Mouse (Mus musculus): ENCODE measurements around the gene 4931406P16Rik. TPM values are rescaled to one million over a fixed set of nuclear protein-coding genes. Genes with fewer than 3 reads are reported as not detected.

The 4931406P16Rik gene
- total and polyA plus RNA-seq, 3 experiments: 23.5 to 45.7 (median 25.5) TPM

DNA sequence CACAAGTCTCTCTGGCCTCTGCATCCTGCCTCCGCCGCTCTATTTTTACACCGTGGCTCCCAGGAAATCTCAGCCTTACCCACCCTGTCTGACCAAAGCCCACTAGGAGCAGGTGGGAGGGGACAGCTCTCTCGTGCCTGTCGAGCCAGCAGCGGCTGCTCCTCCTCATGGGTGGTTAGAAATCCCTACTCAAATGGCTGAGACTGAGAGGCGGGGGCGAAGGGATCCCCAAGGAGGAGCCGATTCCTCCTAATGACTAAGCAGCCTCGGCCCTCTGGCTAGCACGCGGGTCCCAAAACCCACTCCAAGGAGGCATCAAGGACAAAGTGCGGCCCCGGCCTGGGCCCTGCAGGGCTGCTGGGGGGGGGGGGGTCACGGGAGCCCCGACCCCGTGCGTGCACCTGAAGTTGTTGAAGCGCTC lies 83.7 kb downstream of the 4931406P16Rik start:
- Histone ChIP-seq H3K9me3 (replicated peaks) (no peaks in the 10 kb centered on the region), H3K4me3 (ENCODE audit: low read depth, low read length) (peak overlapping the region; percentile 88), H3K36me3 (replicated peaks) (peaks cover 51% of the 10 kb centered on the region), H3K27me3 (ENCODE audit: insufficient read depth, low read length) (no peaks in the 10 kb centered on the region), H3K4me1 (ENCODE audit: insufficient read depth, low read depth, low read length) (peaks cover 84% of the 10 kb centered on the region)
- TF ChIP-seq GATA2 (IDR thresholded peaks at IDR 0.05; ENCODE audit: borderline replicate concordance, low read depth, low read length): no peak
- TF ChIP-seq TAL1 (conservative IDR thresholded peaks at IDR 0.05; ENCODE audit: low read depth, low read length): no peak
- no peak for TF ChIP-seq POLR2AphosphoS5 (IDR thresholded peaks at IDR 0.05; ENCODE audit: insufficient replicate concordance, low read depth, low read length)
- no peak for TF ChIP-seq CTCF (IDR thresholded peaks at IDR 0.05; ENCODE audit: low read depth, low read length)
- no peak for TF ChIP-seq GATA1 (IDR thresholded peaks at IDR 0.05; ENCODE audit: borderline replicate concordance, low read length)
- DNase-seq (ENCODE audit: low spot score) (peak; percentile 58), ATAC-seq (ENCODE audit: extremely low read depth, insufficient number of reproducible peaks, low FRiP score, poor library complexity, severe bottlenecking) (no peak)

DNA sequence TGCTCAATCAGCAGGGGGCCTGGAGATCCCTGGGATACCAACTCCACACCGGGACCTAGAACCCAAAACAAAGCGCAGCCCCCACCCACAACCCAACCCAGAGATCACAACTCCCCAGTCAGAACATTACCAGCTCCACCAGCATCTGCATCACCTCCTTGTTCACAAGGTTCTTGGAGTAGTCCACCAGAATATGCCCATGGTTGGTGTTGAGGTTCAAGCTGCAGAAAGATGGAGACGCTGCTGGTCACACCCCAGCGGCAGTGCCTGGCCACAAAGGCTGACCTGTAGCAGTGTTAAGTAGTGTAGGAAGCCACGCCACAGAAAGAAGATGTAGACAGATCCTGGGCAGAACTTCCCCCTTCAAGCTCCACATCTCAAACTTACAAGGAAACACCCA lies 84.2 kb downstream of the 4931406P16Rik start:
- H3K9me3 ChIP-seq (replicated peaks): no peaks in the 10 kb centered on the region
- H3K27me3 ChIP-seq (ENCODE audit: insufficient read depth, low read length): no peaks in the 10 kb centered on the region
- no peak for ATAC-seq (ENCODE audit: extremely low read depth, insufficient number of reproducible peaks, low FRiP score, poor library complexity, severe bottlenecking)
- H3K36me3 ChIP-seq (replicated peaks): peaks cover 56% of the 10 kb centered on the region
- peak overlapping the region; percentile 88 for H3K4me3 ChIP-seq (ENCODE audit: low read depth, low read length)
- no peak for TF ChIP-seq TAL1 (conservative IDR thresholded peaks at IDR 0.05; ENCODE audit: low read depth, low read length)
- TF ChIP-seq GATA2 (IDR thresholded peaks at IDR 0.05; ENCODE audit: borderline replicate concordance, low read depth, low read length): no peak
- no peak for TF ChIP-seq POLR2AphosphoS5 (IDR thresholded peaks at IDR 0.05; ENCODE audit: insufficient replicate concordance, low read depth, low read length)
- TF ChIP-seq CTCF (IDR thresholded peaks at IDR 0.05; ENCODE audit: low read depth, low read length): no peak
- no peak for TF ChIP-seq GATA1 (IDR thresholded peaks at IDR 0.05; ENCODE audit: borderline replicate concordance, low read length)
- no peak for DNase-seq (ENCODE audit: low spot score)
- H3K4me1 ChIP-seq (ENCODE audit: insufficient read depth, low read depth, low read length): peaks cover 82% of the 10 kb centered on the region

DNA sequence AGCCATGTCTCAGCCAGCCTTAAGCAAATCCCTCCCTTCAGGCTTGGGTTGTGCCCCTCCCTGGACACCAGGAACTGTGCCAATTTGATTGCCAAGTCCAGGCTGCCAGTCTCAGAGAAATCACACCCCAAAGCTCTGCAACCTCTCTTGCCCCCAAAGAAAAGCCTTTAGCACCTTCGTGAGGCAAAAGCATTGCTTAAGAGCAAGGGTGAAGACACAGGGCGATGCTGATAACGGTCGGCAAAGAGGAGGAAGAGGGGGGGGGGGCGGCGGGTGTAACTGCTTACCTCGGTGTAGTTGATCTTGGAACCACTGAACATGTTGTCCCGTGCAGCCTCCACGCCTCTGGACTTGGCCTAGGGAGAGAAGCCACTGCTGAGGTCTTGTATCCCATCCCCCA lies 84.7 kb downstream of the 4931406P16Rik start:
- DNase-seq (ENCODE audit: low spot score): no peak
- H3K36me3 ChIP-seq (replicated peaks): peaks cover 61% of the 10 kb centered on the region
- peak overlapping the region; percentile 88 for H3K4me3 ChIP-seq (ENCODE audit: low read depth, low read length)
- ATAC-seq (ENCODE audit: extremely low read depth, insufficient number of reproducible peaks, low FRiP score, poor library complexity, severe bottlenecking): no peak
- H3K4me1 ChIP-seq (ENCODE audit: insufficient read depth, low read depth, low read length): peaks cover 85% of the 10 kb centered on the region
- no peak for TF ChIP-seq GATA1 (IDR thresholded peaks at IDR 0.05; ENCODE audit: borderline replicate concordance, low read length)
- TF ChIP-seq TAL1 (conservative IDR thresholded peaks at IDR 0.05; ENCODE audit: low read depth, low read length): no peak
- TF ChIP-seq CTCF (IDR thresholded peaks at IDR 0.05; ENCODE audit: low read depth, low read length): no peak
- no peak for TF ChIP-seq POLR2AphosphoS5 (IDR thresholded peaks at IDR 0.05; ENCODE audit: insufficient replicate concordance, low read depth, low read length)
- no peak for TF ChIP-seq GATA2 (IDR thresholded peaks at IDR 0.05; ENCODE audit: borderline replicate concordance, low read depth, low read length)
- no peaks in the 10 kb centered on the region for H3K9me3 ChIP-seq (replicated peaks)
- no peaks in the 10 kb centered on the region for H3K27me3 ChIP-seq (ENCODE audit: insufficient read depth, low read length)

DNA sequence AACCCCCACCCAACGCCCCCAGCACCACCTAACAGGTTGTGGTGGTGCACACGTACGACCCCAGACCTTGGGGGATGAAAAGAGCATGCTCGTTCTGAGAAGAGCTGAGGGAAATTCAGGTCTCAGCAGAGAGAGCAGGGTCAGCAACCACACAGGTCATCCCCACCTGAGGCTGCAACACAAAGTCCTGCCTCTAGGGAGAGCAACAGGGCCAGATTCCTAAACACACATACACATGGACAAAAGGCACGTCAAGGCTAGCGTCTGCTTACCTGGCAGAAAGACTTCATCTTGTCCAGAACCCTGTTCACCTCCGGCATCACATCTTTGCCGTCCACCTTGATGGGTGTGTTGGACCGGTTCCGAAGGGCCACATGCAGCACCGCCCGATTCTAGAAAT lies 86.5 kb downstream of the 4931406P16Rik start:
- Histone ChIP-seq H3K27me3 (ENCODE audit: insufficient read depth, low read length) (no peaks in the 10 kb centered on the region), H3K9me3 (replicated peaks) (no peaks in the 10 kb centered on the region), H3K4me1 (ENCODE audit: insufficient read depth, low read depth, low read length) (peaks cover 82% of the 10 kb centered on the region), H3K36me3 (replicated peaks) (peaks cover 79% of the 10 kb centered on the region), H3K4me3 (ENCODE audit: low read depth, low read length) (peak overlapping the region; percentile 88)
- ATAC-seq (ENCODE audit: extremely low read depth, insufficient number of reproducible peaks, low FRiP score, poor library complexity, severe bottlenecking) (no peak), DNase-seq (ENCODE audit: low spot score) (no peak)
- TF ChIP-seq POLR2AphosphoS5 (IDR thresholded peaks at IDR 0.05; ENCODE audit: insufficient replicate concordance, low read depth, low read length): no peak
- TF ChIP-seq GATA1 (IDR thresholded peaks at IDR 0.05; ENCODE audit: borderline replicate concordance, low read length): no peak
- TF ChIP-seq TAL1 (conservative IDR thresholded peaks at IDR 0.05; ENCODE audit: low read depth, low read length): no peak
- no peak for TF ChIP-seq GATA2 (IDR thresholded peaks at IDR 0.05; ENCODE audit: borderline replicate concordance, low read depth, low read length)
- TF ChIP-seq CTCF (IDR thresholded peaks at IDR 0.05; ENCODE audit: low read depth, low read length): 0 out of 2 replicates have a peak, but pooled peaks have one; percentile 14

DNA sequence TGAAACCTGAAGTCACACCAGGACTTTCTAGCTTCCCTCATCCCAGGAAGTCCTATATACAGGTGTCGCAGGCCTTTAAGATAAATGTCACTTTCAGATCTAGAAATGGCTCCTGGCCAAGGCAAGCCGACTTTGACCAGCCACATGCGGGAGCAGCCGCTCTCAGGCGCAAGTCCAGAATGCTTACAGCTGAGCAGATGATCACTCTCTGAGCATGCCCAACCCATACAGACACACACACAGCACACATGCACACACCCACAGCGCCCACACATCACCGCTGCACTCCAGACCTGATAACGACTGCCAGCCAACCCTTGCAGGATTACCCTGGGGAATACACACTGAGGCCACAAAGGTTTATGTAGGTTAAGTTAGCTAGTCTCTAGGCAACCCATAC lies 87.3 kb downstream of the 4931406P16Rik start:
- Histone ChIP-seq H3K36me3 (replicated peaks) (peaks cover 85% of the 10 kb centered on the region), H3K4me1 (ENCODE audit: insufficient read depth, low read depth, low read length) (peaks cover 80% of the 10 kb centered on the region), H3K27me3 (ENCODE audit: insufficient read depth, low read length) (no peaks in the 10 kb centered on the region), H3K9me3 (replicated peaks) (no peaks in the 10 kb centered on the region), H3K4me3 (ENCODE audit: low read depth, low read length) (peak overlapping the region; percentile 88)
- ATAC-seq (ENCODE audit: extremely low read depth, insufficient number of reproducible peaks, low FRiP score, poor library complexity, severe bottlenecking) (no peak), DNase-seq (ENCODE audit: low spot score) (no peak)
- TF ChIP-seq CTCF (IDR thresholded peaks at IDR 0.05; ENCODE audit: low read depth, low read length): no peak
- no peak for TF ChIP-seq GATA1 (IDR thresholded peaks at IDR 0.05; ENCODE audit: borderline replicate concordance, low read length)
- TF ChIP-seq POLR2AphosphoS5 (IDR thresholded peaks at IDR 0.05; ENCODE audit: insufficient replicate concordance, low read depth, low read length): no peak
- no peak for TF ChIP-seq GATA2 (IDR thresholded peaks at IDR 0.05; ENCODE audit: borderline replicate concordance, low read depth, low read length)
- no peak for TF ChIP-seq TAL1 (conservative IDR thresholded peaks at IDR 0.05; ENCODE audit: low read depth, low read length)

DNA sequence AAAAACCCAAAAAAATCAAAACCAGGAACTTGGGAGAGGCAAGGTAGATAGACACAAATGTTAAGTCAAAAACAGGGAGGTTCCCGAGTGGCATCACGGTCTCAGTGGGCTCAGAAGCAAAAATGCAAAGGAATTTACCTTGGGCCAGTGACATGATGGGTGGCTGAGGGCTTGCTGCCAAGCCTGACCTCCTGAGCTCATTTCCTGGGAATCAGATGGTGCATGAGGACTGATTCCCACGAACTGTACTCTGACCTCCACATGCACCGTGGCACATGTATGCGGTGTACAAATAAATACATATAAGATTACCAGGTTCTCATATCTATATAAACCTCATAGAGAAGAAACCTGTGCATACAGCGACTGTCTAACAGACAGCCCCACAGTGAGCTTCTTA lies 89.0 kb downstream of the 4931406P16Rik start:
- no peak for DNase-seq (ENCODE audit: low spot score)
- H3K36me3 ChIP-seq (replicated peaks): peaks cover 99% of the 10 kb centered on the region
- no peak for TF ChIP-seq GATA2 (IDR thresholded peaks at IDR 0.05; ENCODE audit: borderline replicate concordance, low read depth, low read length)
- TF ChIP-seq GATA1 (IDR thresholded peaks at IDR 0.05; ENCODE audit: borderline replicate concordance, low read length): no peak
- no peak for TF ChIP-seq POLR2AphosphoS5 (IDR thresholded peaks at IDR 0.05; ENCODE audit: insufficient replicate concordance, low read depth, low read length)
- no peak for TF ChIP-seq TAL1 (conservative IDR thresholded peaks at IDR 0.05; ENCODE audit: low read depth, low read length)
- no peak for TF ChIP-seq CTCF (IDR thresholded peaks at IDR 0.05; ENCODE audit: low read depth, low read length)
- no peak for ATAC-seq (ENCODE audit: extremely low read depth, insufficient number of reproducible peaks, low FRiP score, poor library complexity, severe bottlenecking)
- H3K27me3 ChIP-seq (ENCODE audit: insufficient read depth, low read length): no peaks in the 10 kb centered on the region
- H3K4me3 ChIP-seq (ENCODE audit: low read depth, low read length): no peak overlapping the region; the same call in 1 of the 2 replicates
- no peaks in the 10 kb centered on the region for H3K9me3 ChIP-seq (replicated peaks)
- peaks cover 79% of the 10 kb centered on the region for H3K4me1 ChIP-seq (ENCODE audit: insufficient read depth, low read depth, low read length)
